Mouse (Mus musculus): ENCODE measurements around the gene Matn4. TPM values are rescaled to one million over a fixed set of nuclear protein-coding genes. Genes with fewer than 3 reads are reported as not detected.

The Matn4 gene
- polyA plus RNA-seq, 1 experiment from 2014 or later: 0.91 TPM

DNA sequence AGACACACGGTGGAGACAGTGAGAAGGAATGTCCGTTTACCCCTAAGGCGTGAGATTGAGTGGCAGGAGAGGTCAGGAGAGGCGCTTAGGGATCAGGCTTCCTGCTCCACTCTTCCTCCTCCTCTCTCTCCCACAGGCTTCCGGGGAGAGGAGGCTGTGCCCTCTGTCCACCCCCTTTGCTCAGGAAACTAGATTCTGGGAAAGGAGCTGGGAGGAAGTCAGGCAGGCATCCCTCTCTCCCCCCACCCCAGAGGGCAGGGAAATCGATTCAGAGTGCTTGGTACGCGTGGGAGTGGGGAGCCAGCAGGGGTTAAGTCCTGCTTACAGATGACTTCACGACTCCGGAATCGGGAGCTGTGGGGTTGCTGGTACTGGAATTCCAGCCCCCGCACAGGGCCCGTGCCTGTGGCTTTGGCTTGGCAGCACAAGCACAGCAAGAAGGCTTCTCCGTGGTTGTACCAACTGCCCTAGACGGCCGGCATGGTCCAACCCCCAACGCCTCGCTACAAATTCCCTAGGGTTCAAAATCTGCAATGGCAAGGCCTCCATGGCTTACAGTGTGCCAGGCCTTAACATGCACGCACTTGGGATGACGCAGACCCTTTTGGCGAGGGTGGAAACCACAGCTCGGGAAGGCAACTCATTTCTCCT, 27.7 kb upstream of the Matn4 start:
- DNase-seq (ENCODE audit: low spot score): peak; percentile 19
- H3K4me1 ChIP-seq (replicated peaks; ENCODE audit: control insufficient read depth, insufficient read depth, low read length): 0 out of 2 replicates have a peak, but pooled peaks cover 5% of the 10 kb centered on the region
- no peak for ATAC-seq (ENCODE audit: low FRiP score)
- H3K27ac ChIP-seq (ENCODE audit: low read depth, low read length): no peak overlapping the region
- 35% methylated on average over 22 of the region's 22 CpGs for WGBS
- H3K27me3 ChIP-seq (ENCODE audit: control insufficient read depth, insufficient read depth, low read length): no peaks in the 10 kb centered on the region
- no peak overlapping the region for H3K4me3 ChIP-seq (ENCODE audit: low read depth, low read length)
- peaks cover 2% of the 10 kb centered on the region; the same call in 1 of the 2 replicates for H3K36me3 ChIP-seq (ENCODE audit: control insufficient read depth, insufficient read depth, low read length)
- H3K4me2 ChIP-seq (replicated peaks; ENCODE audit: low read depth, low read length): no peak overlapping the region
- 0 out of 2 replicates have a peak overlapping the region, but pooled peaks have one; percentile 4 for H3K9ac ChIP-seq (ENCODE audit: low read depth, low read length)
- no peaks in the 10 kb centered on the region for H3K9me3 ChIP-seq (ENCODE audit: control insufficient read depth, low read length)

DNA sequence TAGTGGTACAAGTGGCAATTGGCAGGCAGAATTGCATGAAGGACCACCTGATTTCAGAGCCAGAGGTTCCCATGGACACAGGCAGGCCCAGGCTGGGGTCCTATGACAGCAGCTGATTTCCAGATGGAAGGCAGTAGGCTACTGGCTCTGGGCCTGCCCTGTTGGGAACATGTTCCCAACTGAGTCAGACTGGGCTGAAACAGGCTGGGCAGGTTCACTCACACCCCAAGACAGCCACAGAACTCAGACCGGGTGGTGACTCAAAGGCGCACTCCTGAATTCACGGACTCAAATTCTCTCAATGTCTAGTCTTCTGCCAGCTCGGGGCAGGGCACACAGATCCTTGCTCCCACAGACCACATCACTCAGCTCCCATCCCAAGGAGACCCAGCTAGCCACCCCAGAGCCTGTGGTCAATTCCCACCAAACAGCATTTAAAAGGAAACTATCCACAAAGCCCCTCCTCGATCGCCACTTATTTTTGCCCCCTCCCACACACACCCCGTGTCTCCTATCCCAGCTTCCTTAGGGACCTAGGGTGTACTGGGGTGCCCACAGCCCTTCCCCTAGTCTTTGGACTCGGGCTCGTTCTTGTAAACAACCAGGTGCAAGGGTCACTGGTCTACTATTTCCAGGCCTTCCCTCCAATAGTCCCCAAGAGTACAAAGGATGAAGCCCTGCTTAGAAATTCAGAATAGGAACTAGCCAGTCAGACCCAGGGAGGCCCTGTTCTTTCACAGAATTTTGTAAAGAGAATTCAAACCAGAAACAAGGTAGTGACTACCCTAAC, 26.9 kb upstream of the Matn4 start:
- WGBS: 54% methylated on average over 9 of the region's 9 CpGs
- Histone ChIP-seq H3K4me1 (replicated peaks; ENCODE audit: control insufficient read depth, insufficient read depth, low read length) (0 out of 2 replicates have a peak, but pooled peaks cover 5% of the 10 kb centered on the region), H3K9me3 (ENCODE audit: control insufficient read depth, low read length) (no peaks in the 10 kb centered on the region), H3K27me3 (ENCODE audit: control insufficient read depth, insufficient read depth, low read length) (no peaks in the 10 kb centered on the region), H3K27ac (ENCODE audit: low read depth, low read length) (no peak overlapping the region), H3K4me2 (replicated peaks; ENCODE audit: low read depth, low read length) (no peak overlapping the region), H3K36me3 (ENCODE audit: control insufficient read depth, insufficient read depth, low read length) (peaks cover 2% of the 10 kb centered on the region; the same call in 1 of the 2 replicates), H3K9ac (ENCODE audit: low read depth, low read length) (no peak overlapping the region), H3K4me3 (ENCODE audit: low read depth, low read length) (no peak overlapping the region)
- ATAC-seq (ENCODE audit: low FRiP score) (no peak), DNase-seq (ENCODE audit: low spot score) (no peak)

DNA sequence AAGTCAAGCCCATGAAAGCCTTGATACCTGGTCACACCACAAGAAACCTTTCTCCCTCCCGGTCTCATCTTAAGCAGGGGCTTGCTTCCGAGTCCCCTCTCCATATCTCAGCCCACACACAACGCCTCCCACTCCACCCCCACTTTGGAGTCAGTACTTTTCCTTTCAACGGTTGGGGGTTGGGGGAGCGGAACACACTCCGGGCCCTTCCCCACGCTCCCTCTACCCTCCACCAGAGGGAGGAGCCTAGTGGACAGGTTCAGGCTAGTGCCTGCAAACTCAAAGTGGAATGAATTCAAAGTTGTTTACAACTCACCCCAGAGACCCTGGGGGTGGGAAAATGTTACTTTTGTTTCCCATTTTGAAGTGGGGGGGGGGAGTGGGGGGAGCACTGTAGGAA, 25.7 kb upstream of the Matn4 start:
- Histone ChIP-seq H3K9ac (ENCODE audit: low read depth, low read length) (no peak overlapping the region), H3K4me1 (replicated peaks; ENCODE audit: control insufficient read depth, insufficient read depth, low read length) (0 out of 2 replicates have a peak, but pooled peaks cover 5% of the 10 kb centered on the region)
- peak; percentile 33 for DNase-seq (ENCODE audit: low spot score)

DNA sequence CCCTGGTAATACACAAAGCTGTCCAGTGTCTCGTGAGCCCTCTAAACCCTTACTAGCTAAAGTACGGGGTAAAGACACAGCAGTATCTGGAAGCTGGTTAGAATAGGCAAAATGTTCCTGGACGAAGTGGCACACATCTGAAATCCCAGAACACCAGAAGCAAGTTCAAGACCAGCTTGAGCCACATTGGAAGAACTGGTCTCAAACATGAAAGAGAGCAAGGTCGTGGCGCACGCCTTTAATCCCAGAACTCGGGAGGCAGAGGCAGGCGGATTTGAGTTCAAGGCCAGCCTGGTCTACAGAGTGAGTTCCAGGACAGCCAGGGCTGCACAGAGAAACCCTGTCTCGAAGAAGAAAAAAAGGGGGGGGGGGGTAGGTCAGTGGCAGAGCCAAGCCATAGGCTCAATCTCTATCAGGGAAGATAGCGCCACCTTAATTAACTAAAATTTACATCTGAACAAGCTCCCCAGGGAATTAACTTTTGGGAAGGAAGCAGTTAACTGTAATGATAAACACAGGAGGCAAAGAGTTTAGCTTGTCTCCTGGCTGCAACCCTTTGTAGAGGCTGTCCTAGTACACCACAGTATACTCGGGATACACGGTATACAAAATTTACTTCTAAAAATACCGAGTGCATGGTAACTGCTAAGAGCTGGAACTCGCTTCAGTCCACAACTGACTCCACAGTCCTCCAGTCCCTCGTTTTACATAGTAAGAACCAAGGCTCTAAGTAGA, 25.1 kb upstream of the Matn4 start:
- Histone ChIP-seq H3K27me3 (ENCODE audit: control insufficient read depth, insufficient read depth, low read length) (no peaks in the 10 kb centered on the region), H3K4me3 (ENCODE audit: low read depth, low read length) (no peak overlapping the region), H3K9me3 (ENCODE audit: control insufficient read depth, low read length) (no peaks in the 10 kb centered on the region), H3K27ac (ENCODE audit: low read depth, low read length) (no peak overlapping the region), H3K36me3 (ENCODE audit: control insufficient read depth, insufficient read depth, low read length) (peaks cover 2% of the 10 kb centered on the region; the same call in 1 of the 2 replicates), H3K4me1 (replicated peaks; ENCODE audit: control insufficient read depth, insufficient read depth, low read length) (0 out of 2 replicates have a peak, but pooled peaks cover 5% of the 10 kb centered on the region), H3K9ac (ENCODE audit: low read depth, low read length) (no peak overlapping the region), H3K4me2 (replicated peaks; ENCODE audit: low read depth, low read length) (no peak overlapping the region)
- WGBS: 42% methylated on average over 15 of the region's 15 CpGs
- ATAC-seq (ENCODE audit: low FRiP score) (no peak), DNase-seq (ENCODE audit: low spot score) (no peak)

More for the DNA sequence above, 25.7 kb upstream of the Matn4 start:
- Histone ChIP-seq H3K4me3 (ENCODE audit: low read depth, low read length) (no peak overlapping the region), H3K36me3 (ENCODE audit: control insufficient read depth, insufficient read depth, low read length) (peaks cover 2% of the 10 kb centered on the region; the same call in 1 of the 2 replicates), H3K4me2 (replicated peaks; ENCODE audit: low read depth, low read length) (no peak overlapping the region), H3K27me3 (ENCODE audit: control insufficient read depth, insufficient read depth, low read length) (no peaks in the 10 kb centered on the region), H3K9me3 (ENCODE audit: control insufficient read depth, low read length) (no peaks in the 10 kb centered on the region), H3K27ac (ENCODE audit: low read depth, low read length) (no peak overlapping the region)
- WGBS: 11% methylated on average over 7 of the region's 7 CpGs
- ATAC-seq (ENCODE audit: low FRiP score): no peak

DNA sequence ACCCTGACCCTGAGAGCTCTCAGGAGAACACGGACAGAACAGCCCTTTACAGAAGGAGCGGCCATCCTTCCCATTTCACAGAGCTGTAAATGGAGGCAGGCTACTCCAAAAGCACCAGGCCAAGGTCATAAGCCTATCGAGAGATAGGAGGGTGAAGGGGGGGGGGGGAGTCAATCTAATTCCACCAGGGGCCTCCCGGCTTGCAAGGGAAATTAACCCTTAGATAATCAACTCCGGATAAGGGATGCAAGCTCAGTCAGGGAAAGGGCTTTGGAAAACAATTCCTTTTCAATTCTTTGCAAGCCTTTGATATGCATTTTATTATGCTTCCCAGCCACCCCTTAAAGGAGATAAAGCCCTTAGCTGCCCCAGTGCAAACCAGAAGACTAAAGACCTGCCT, 23.5 kb upstream of the Matn4 start:
- no peak overlapping the region for H3K27ac ChIP-seq (ENCODE audit: low read depth, low read length)

DNA sequence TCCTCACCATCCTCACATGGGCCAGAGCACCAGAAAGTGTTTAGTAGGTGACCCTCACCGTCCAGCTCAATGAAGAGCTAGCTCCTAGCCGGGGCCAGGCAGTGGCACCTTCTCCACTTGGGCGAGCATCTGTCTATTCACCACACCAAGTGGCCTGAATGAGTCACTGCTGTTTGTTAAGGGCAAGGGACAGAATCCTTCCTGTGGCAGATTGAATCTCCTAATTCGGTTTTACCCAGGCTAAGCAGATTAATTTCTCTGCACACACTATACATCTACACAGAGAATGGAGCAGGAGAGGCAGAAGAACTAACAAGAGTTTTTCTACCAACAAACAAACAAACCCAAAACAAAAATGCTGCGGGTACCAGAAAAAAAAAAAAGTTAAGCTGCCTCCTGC, 22.0 kb upstream of the Matn4 start:
- Histone ChIP-seq H3K9me3 (ENCODE audit: control insufficient read depth, low read length) (no peaks in the 10 kb centered on the region), H3K4me3 (ENCODE audit: low read depth, low read length) (no peak overlapping the region), H3K27me3 (ENCODE audit: control insufficient read depth, insufficient read depth, low read length) (no peaks in the 10 kb centered on the region), H3K36me3 (ENCODE audit: control insufficient read depth, insufficient read depth, low read length) (peaks cover 2% of the 10 kb centered on the region; the same call in 1 of the 2 replicates), H3K9ac (ENCODE audit: low read depth, low read length) (no peak overlapping the region), H3K4me1 (replicated peaks; ENCODE audit: control insufficient read depth, insufficient read depth, low read length) (no peaks in the 10 kb centered on the region), H3K4me2 (replicated peaks; ENCODE audit: low read depth, low read length) (no peak overlapping the region), H3K27ac (ENCODE audit: low read depth, low read length) (no peak overlapping the region)
- WGBS: 89% methylated on average over 5 of the region's 5 CpGs
- no peak for DNase-seq (ENCODE audit: low spot score)
- ATAC-seq (ENCODE audit: low FRiP score): no peak

More for the DNA sequence above, 23.5 kb upstream of the Matn4 start:
- Histone ChIP-seq H3K9ac (ENCODE audit: low read depth, low read length) (no peak overlapping the region), H3K4me2 (replicated peaks; ENCODE audit: low read depth, low read length) (no peak overlapping the region), H3K9me3 (ENCODE audit: control insufficient read depth, low read length) (no peaks in the 10 kb centered on the region), H3K4me1 (replicated peaks; ENCODE audit: control insufficient read depth, insufficient read depth, low read length) (0 out of 2 replicates have a peak, but pooled peaks cover 5% of the 10 kb centered on the region), H3K27me3 (ENCODE audit: control insufficient read depth, insufficient read depth, low read length) (no peaks in the 10 kb centered on the region), H3K36me3 (ENCODE audit: control insufficient read depth, insufficient read depth, low read length) (peaks cover 2% of the 10 kb centered on the region; the same call in 1 of the 2 replicates), H3K4me3 (ENCODE audit: low read depth, low read length) (no peak overlapping the region)
- DNase-seq (ENCODE audit: low spot score) (no peak), ATAC-seq (ENCODE audit: low FRiP score) (no peak)
- WGBS: 48% methylated on average over 5 of the region's 5 CpGs

DNA sequence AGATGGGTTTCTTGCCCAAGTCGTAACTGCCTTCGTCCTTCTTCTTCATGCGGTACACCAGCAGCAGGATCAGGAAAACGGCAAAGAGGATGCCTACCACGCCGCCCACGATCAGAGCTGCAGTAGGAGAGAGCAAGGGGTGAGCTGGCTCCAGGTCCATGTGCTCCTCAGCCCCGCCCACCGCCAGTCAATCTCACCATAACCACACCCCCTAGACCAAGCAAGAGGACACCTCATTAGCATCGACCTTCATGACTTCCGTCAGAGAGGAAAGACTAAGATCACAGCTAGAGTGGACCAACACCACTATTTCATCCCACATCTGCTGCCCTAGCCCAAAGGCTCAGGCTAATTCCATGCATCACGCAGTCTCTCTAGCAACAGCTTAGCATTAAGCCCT, 21.2 kb upstream of the Matn4 start:
- peak; percentile 16 for DNase-seq (ENCODE audit: low spot score)
- Histone ChIP-seq H3K4me3 (ENCODE audit: low read depth, low read length) (no peak overlapping the region), H3K9me3 (ENCODE audit: control insufficient read depth, low read length) (no peaks in the 10 kb centered on the region), H3K4me1 (replicated peaks; ENCODE audit: control insufficient read depth, insufficient read depth, low read length) (no peaks in the 10 kb centered on the region), H3K9ac (ENCODE audit: low read depth, low read length) (no peak overlapping the region), H3K4me2 (replicated peaks; ENCODE audit: low read depth, low read length) (no peak overlapping the region), H3K27me3 (ENCODE audit: control insufficient read depth, insufficient read depth, low read length) (no peaks in the 10 kb centered on the region), H3K36me3 (ENCODE audit: control insufficient read depth, insufficient read depth, low read length) (peaks cover 2% of the 10 kb centered on the region; the same call in 1 of the 2 replicates), H3K27ac (ENCODE audit: low read depth, low read length) (no peak overlapping the region)
- 31% methylated on average over 12 of the region's 12 CpGs for WGBS
- no peak for ATAC-seq (ENCODE audit: low FRiP score)

DNA sequence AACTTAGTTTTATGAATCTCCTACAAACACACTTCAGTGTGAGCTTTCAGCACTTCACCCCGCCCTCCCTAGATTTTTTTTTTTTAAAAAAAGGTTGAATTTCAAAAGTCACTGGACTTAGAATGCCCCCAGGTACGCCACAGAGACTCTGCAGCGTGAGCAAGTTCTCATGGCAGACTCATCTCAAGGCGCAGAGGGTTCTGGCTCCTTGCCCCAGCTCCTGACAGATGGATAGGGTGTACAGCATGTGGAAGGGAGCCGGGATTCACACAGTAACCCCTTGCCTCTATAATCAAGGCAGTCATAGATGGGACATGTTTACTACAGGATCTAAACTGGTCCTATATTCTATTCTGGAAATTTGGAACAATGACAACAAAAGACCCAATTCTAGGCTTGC, 20.4 kb upstream of the Matn4 start:
- no peak overlapping the region for H3K27ac ChIP-seq (ENCODE audit: low read depth, low read length)
- H3K9ac ChIP-seq (ENCODE audit: low read depth, low read length): no peak overlapping the region
- no peak overlapping the region for H3K4me3 ChIP-seq (ENCODE audit: low read depth, low read length)
- H3K9me3 ChIP-seq (ENCODE audit: control insufficient read depth, low read length): no peaks in the 10 kb centered on the region
- no peaks in the 10 kb centered on the region for H3K27me3 ChIP-seq (ENCODE audit: control insufficient read depth, insufficient read depth, low read length)
- ATAC-seq (ENCODE audit: low FRiP score): no peak
- no peaks in the 10 kb centered on the region for H3K4me1 ChIP-seq (replicated peaks; ENCODE audit: control insufficient read depth, insufficient read depth, low read length)
- no peak overlapping the region for H3K4me2 ChIP-seq (replicated peaks; ENCODE audit: low read depth, low read length)
- H3K36me3 ChIP-seq (ENCODE audit: control insufficient read depth, insufficient read depth, low read length): peaks cover 2% of the 10 kb centered on the region; the same call in 1 of the 2 replicates
- no peak for DNase-seq (ENCODE audit: low spot score)
- WGBS: 88% methylated on average over 5 of the region's 5 CpGs

Measured in hindbrain, embryonic 11.5 days (tissue).